Mouse (Mus musculus): Measurements from ENCODE around the gene Ppfibp1. TPM values are rescaled to one million over a fixed set of nuclear protein-coding genes. Genes with fewer than 3 reads are reported as not detected.
"Not testable (repeated sequence)": the region's sequence is repeated elsewhere in the genome, so short reads cannot be mapped to it uniquely, and the experiment has no call there.

Gene Ppfibp1
- polyA plus RNA-seq, 1 experiment from 2014 or later: 37.0 TPM

DNA sequence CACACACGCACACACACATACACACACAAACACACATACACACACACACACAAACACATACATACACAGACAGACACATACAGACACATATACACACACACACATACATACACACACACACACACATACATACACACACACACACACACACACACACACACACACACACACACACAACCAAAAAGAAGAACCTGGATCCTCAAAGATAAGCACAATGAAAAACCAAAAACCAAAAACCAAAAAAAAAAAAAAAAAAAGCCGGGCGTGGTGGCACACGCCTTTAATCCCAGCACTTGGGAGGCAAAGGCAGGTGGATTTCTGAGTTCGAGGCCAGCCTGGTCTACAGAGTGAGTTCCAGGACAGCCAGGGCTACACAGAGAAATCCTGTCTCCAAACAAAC is 23.9 kb upstream of the Ppfibp1 start:
- H3K27ac ChIP-seq; H3K4me3 ChIP-seq; H3K9me3 ChIP-seq (replicated peaks); DNase-seq (ENCODE audit: low spot score); H3K36me3 ChIP-seq; H3K4me1 ChIP-seq; H3K27me3 ChIP-seq (ENCODE audit: low read depth, poor library complexity, severe bottlenecking): not testable (repeated sequence)
- 92% methylated on average over 3 of the region's 5 CpGs for WGBS

DNA sequence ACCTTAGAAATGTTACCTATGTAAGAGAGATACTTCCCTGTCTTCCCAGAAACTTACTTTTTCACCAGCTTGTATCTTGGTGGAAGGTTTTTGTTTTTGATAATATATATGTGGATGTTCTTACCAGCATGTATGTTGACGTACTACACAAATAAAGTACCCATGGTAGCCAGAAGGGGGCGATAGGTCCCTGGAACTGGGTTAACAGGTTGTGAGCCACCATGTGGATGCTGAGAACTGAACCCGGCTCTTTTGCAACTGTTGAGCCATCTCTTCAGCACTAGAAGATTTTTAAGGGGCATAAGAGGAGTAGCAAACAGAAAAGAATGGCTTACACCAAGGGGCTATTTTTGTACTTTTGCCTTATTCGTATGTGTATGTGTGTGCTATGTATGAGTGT is 22.6 kb upstream of the Ppfibp1 start:
- Histone ChIP-seq H3K9me3 (replicated peaks) (no peaks in the 10 kb centered on the region), H3K27me3 (ENCODE audit: low read depth, poor library complexity, severe bottlenecking) (no peaks in the 10 kb centered on the region), H3K4me1 (no peaks in the 10 kb centered on the region), H3K27ac (no peak overlapping the region), H3K4me3 (no peak overlapping the region), H3K36me3 (no peaks in the 10 kb centered on the region)
- no peak for DNase-seq (ENCODE audit: low spot score)
- 78% methylated on average over 4 of the region's 4 CpGs for WGBS

GRCm38 (mm10) chr6:146871975-146872374 is 16.3 kb upstream of the Ppfibp1 start:
- H3K36me3 ChIP-seq: no peaks in the 10 kb centered on the region
- no peak overlapping the region for H3K27ac ChIP-seq
- no peak overlapping the region for H3K4me3 ChIP-seq
- no peak for DNase-seq (ENCODE audit: low spot score)
- no peaks in the 10 kb centered on the region for H3K9me3 ChIP-seq (replicated peaks)
- no peaks in the 10 kb centered on the region for H3K4me1 ChIP-seq
- WGBS: 93% methylated on average over 4 of the region's 4 CpGs
- H3K27me3 ChIP-seq (ENCODE audit: low read depth, poor library complexity, severe bottlenecking): no peaks in the 10 kb centered on the region

GRCm38 (mm10) chr6:146874415-146874814 is 13.9 kb upstream of the Ppfibp1 start:
- Histone ChIP-seq H3K27ac (no peak overlapping the region), H3K4me3 (no peak overlapping the region), H3K9me3 (replicated peaks) (no peaks in the 10 kb centered on the region), H3K4me1 (0 out of 2 replicates have a peak, but pooled peaks cover 3% of the 10 kb centered on the region), H3K36me3 (no peaks in the 10 kb centered on the region), H3K27me3 (ENCODE audit: low read depth, poor library complexity, severe bottlenecking) (no peaks in the 10 kb centered on the region)
- WGBS: 90% methylated on average over 6 of the region's 6 CpGs
- no peak for DNase-seq (ENCODE audit: low spot score)

- 0 out of 2 replicates have a peak, but pooled peaks cover 3% of the 10 kb centered on the region for H3K4me1 ChIP-seq
- no peaks in the 10 kb centered on the region for H3K9me3 ChIP-seq (replicated peaks)
- no peak for DNase-seq (ENCODE audit: low spot score)
- H3K4me3 ChIP-seq: no peak overlapping the region
- H3K36me3 ChIP-seq: no peaks in the 10 kb centered on the region
- 92% methylated on average over 2 of the region's 2 CpGs for WGBS
- H3K27me3 ChIP-seq (ENCODE audit: low read depth, poor library complexity, severe bottlenecking): no peaks in the 10 kb centered on the region
- H3K27ac ChIP-seq: no peak overlapping the region
Measured at GRCm38 (mm10) chr6:146876820-146877219, 11.5 kb upstream of the Ppfibp1 start.

DNA sequence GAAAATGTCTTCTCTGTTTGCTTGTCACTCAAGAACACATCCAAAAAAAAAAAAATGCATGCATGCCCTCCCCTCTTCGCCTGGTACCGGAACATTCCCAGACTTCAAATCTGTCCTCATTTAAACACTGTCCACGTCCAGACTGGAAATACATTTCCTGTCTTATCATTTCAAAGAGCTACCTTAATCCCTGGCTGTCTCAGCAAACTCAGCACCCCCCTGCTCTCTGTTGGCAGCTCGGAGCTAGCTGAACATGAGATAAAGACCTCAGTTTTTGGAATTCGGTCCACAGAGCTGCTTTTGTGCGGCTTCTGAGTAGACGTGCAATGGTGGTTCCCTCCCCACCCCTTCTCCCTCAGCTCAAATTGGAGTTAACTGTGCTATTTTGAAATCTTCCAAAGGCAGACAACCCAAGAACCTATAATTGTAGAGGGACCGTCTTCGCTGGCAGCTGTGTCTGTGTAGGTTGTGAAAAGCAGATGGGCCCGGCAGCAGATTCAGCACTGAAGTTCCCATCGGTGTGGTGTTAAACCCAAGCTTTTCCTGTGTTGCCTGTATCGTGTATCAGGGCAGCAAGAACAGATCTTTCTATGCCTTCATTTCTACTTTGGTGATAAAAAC is 10.8 kb upstream of the Ppfibp1 start:
- H3K27me3 ChIP-seq (ENCODE audit: low read depth, poor library complexity, severe bottlenecking): no peaks in the 10 kb centered on the region

DNA sequence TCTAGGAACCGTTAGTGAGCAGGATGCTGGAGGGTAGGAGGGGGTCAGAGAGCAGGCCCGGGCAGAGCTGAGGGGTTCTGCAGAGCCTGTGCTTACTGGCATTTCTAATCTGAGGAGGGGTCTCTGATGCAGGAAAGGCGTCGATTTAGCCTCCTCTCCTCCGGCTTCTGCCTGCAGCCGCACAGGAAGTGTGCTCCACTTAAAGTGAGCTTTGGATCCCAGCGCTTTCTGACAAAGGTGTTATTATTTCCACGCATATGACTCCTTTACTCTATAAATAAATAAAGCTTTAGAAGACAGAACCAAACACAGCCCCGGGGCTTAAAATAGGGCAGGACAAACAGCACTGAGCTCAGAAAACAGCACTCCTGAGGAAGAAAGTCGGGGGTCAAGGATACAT is 9.4 kb upstream of the Ppfibp1 start:
- Histone ChIP-seq H3K27ac (no peak overlapping the region), H3K27me3 (ENCODE audit: low read depth, poor library complexity, severe bottlenecking) (no peaks in the 10 kb centered on the region), H3K36me3 (no peaks in the 10 kb centered on the region), H3K9me3 (replicated peaks) (no peaks in the 10 kb centered on the region), H3K4me1 (0 out of 2 replicates have a peak, but pooled peaks cover 3% of the 10 kb centered on the region), H3K4me3 (no peak overlapping the region)
- DNase-seq (ENCODE audit: low spot score): no peak
- WGBS: 62% methylated on average over 10 of the region's 10 CpGs

More for the DNA sequence above, 10.8 kb upstream of the Ppfibp1 start:
- 93% methylated on average over 12 of the region's 12 CpGs for WGBS
- Histone ChIP-seq H3K27ac (no peak overlapping the region), H3K4me1 (0 out of 2 replicates have a peak, but pooled peaks cover 3% of the 10 kb centered on the region), H3K4me3 (no peak overlapping the region), H3K36me3 (no peaks in the 10 kb centered on the region), H3K9me3 (replicated peaks) (no peaks in the 10 kb centered on the region)
- DNase-seq (ENCODE audit: low spot score): no peak

GRCm38 (mm10) chr6:146879856-146880255 is 8.4 kb upstream of the Ppfibp1 start:
- 91% methylated on average over 9 of the region's 9 CpGs for WGBS
- Histone ChIP-seq H3K27me3 (ENCODE audit: low read depth, poor library complexity, severe bottlenecking) (no peaks in the 10 kb centered on the region), H3K4me3 (no peak overlapping the region), H3K9me3 (replicated peaks) (no peaks in the 10 kb centered on the region), H3K27ac (no peak overlapping the region), H3K4me1 (peaks cover 8% of the 10 kb centered on the region), H3K36me3 (no peaks in the 10 kb centered on the region)
- DNase-seq (ENCODE audit: low spot score): no peak

DNA sequence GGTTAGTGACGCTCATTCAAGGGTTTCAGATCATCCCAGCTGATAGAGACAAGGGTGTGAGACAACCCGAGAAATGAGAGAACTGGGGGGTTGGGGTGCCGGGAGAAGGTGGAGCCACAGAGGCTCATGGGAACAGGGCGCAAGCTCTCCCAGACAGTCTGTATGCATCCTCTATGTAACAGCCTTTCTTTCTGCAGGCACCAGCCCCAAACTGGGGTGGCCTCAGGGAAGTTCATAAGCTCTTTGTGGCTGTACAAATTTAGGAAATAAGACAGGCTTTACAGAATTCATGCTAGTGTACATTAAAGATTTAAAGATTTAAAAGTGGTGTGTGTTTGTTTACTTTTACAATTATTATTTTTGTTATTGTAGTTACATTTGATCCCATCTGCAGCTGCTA is 8.0 kb upstream of the Ppfibp1 start:
- 81% methylated on average over 4 of the region's 4 CpGs for WGBS
- no peak for DNase-seq (ENCODE audit: low spot score)
- H3K36me3 ChIP-seq: no peaks in the 10 kb centered on the region
- H3K4me1 ChIP-seq: peaks cover 13% of the 10 kb centered on the region
- H3K9me3 ChIP-seq (replicated peaks): no peaks in the 10 kb centered on the region
- no peak overlapping the region for H3K27ac ChIP-seq
- H3K4me3 ChIP-seq: no peak overlapping the region
- H3K27me3 ChIP-seq (ENCODE audit: low read depth, poor library complexity, severe bottlenecking): no peaks in the 10 kb centered on the region

GRCm38 (mm10) chr6:146881896-146882770 is 6.2 kb upstream of the Ppfibp1 start:
- Histone ChIP-seq H3K4me1 (peaks cover 23% of the 10 kb centered on the region), H3K27ac (no peak overlapping the region), H3K4me3 (no peak overlapping the region), H3K9me3 (replicated peaks) (no peaks in the 10 kb centered on the region), H3K36me3 (no peaks in the 10 kb centered on the region), H3K27me3 (ENCODE audit: low read depth, poor library complexity, severe bottlenecking) (no peaks in the 10 kb centered on the region)
- WGBS: 58% methylated on average over 13 of the region's 13 CpGs
- DNase-seq (ENCODE audit: low spot score): no peak

DNA sequence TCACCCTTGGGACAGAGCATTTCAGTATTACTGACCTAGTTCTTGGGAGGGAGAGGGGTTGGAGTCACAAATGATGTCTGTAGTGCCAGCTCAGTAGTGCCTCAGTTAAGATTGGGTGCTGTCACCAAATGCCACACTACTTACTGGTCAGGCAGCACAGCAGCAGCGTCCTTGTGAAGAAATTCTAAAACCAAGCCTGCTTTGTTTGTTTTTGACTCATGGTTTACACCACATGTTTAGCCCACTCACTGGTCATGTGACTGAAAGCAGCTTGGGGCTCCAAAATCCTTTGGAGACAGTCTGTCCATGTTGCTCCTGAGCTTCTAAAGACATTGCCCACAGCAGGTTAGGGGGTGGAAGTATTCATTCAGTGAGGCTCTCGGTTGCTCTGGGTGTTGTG is 4.9 kb upstream of the Ppfibp1 start:
- no peaks in the 10 kb centered on the region for H3K36me3 ChIP-seq
- H3K9me3 ChIP-seq (replicated peaks): no peaks in the 10 kb centered on the region
- no peak overlapping the region for H3K4me3 ChIP-seq
- WGBS: 63% methylated on average over 2 of the region's 2 CpGs
- no peaks in the 10 kb centered on the region for H3K27me3 ChIP-seq (ENCODE audit: low read depth, poor library complexity, severe bottlenecking)
- H3K4me1 ChIP-seq: peaks cover 31% of the 10 kb centered on the region
- H3K27ac ChIP-seq: no peak overlapping the region
- DNase-seq (ENCODE audit: low spot score): no peak

DNA sequence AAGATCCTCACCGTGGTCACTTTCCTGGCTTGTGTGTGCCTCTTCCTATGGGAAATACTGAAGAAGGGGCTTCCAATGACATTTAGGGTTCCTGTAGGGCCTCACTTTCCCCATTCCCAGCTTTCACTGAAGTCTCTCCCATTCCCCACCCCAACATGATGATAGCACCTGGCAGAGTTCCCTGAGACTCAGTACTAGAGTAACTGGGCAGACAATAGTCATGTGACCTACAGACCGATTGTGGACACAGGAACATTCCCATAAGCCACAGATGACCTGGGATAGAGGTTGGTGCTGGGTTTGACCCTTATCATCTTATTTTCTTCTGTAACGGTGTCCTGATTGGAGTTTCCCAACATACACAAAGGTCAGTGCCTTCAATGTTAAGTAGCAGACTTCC is 4.1 kb upstream of the Ppfibp1 start:
- WGBS: 89% methylated on average over 3 of the region's 3 CpGs
- no peak overlapping the region for H3K27ac ChIP-seq

GRCm38 (mm10) chr6:146884851-146885250 is 3.4 kb upstream of the Ppfibp1 start:
- Histone ChIP-seq H3K27ac (peak overlapping the region; percentile 34; the same call in 1 of the 2 replicates), H3K36me3 (no peaks in the 10 kb centered on the region), H3K4me1 (peaks cover 39% of the 10 kb centered on the region), H3K27me3 (ENCODE audit: low read depth, poor library complexity, severe bottlenecking) (no peaks in the 10 kb centered on the region), H3K4me3 (no peak overlapping the region), H3K9me3 (replicated peaks) (no peaks in the 10 kb centered on the region)
- no peak for DNase-seq (ENCODE audit: low spot score)
- WGBS: 35% methylated on average over 4 of the region's 4 CpGs

More for the DNA sequence above, 4.1 kb upstream of the Ppfibp1 start:
- no peaks in the 10 kb centered on the region for H3K9me3 ChIP-seq (replicated peaks)
- H3K4me3 ChIP-seq: no peak overlapping the region
- no peak for DNase-seq (ENCODE audit: low spot score)
- no peaks in the 10 kb centered on the region for H3K36me3 ChIP-seq
- no peaks in the 10 kb centered on the region for H3K27me3 ChIP-seq (ENCODE audit: low read depth, poor library complexity, severe bottlenecking)
- peaks cover 33% of the 10 kb centered on the region for H3K4me1 ChIP-seq
